Mouse (Mus musculus) layer of hippocampus, postnatal 25 days (tissue): ENCODE measurements around the gene Smim8. TPM values are rescaled to one million over a fixed set of nuclear protein-coding genes. Genes with fewer than 3 reads are reported as not detected.

Experiments
- DNase-seq, 2 experiments: peaks; one replicate each; pipeline ENCODE4 v3.0.0; 2022; ENCODE audit warnings: mixed read lengths in 2 of 2, low spot score in 1 of 2; ENCODE audit errors: extremely low spot score in 1 of 2
- total RNA-seq, 2 experiments: library from RNA; stranded (reverse); gene quantifications; 2 replicates each; pipeline ENCODE4 v1.2.3; 2021

Gene Smim8
- total RNA-seq, 2 experiments from 2014 or later, result 22.4 to 28.2 TPM

DNA sequence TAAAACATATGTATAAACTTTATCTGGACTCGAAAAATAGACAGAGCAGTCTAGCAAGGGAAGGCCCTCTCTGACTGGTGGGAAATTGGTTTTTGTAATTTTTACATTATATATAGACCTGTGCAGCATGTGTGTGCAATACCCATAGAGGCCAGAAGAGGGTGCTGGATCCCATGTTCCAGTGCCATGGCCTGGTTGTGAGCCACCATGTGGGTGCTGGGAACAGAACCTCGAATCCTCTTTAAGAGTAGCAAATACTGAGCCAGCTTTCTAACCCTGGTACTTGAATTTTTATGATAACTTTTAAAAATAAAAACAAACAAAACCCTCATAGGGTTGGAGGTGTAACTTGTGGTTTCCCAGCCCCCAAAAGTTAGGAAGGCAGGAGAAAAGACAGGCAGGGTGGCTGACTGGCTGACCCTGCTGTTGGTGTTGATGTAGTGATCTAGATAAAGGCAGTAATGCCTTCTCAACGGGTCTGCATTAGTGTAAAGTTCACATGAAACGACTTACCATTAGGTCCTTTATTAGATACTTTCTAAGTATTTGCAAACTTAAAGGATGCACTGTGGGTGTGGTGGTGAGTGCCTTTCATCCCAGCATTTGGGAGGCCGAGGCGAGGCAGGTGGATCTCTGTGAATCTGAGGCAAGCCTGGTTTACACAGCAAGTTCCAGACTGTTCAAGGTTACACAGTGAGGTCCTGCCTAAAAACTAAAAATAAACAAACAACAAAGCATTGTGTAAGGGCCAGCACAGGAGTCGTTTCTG is 57.9 kb downstream of the Smim8 start:
- no peak for DNase-seq

GRCm38 (mm10) chr4:34719421-34719820 is 58.8 kb downstream of the Smim8 start:
- no peak for DNase-seq

Other genes with a start within 250 kb of the Smim8 start
- gene Akirin2, start 227.5 kb downstream of the Smim8 start, total RNA-seq, result 10 to 100 TPM; 94.3 to 99.4 TPM
- 10 to 100 TPM; 44.9 to 60.9 TPM for gene Orc3, start 163.5 kb downstream of the Smim8 start, total RNA-seq
- gene Rars2, start 163.5 kb downstream of the Smim8 start, total RNA-seq, result 10 to 100 TPM; 22.6 to 33.8 TPM
- gene Slc35a1, start 91.0 kb downstream of the Smim8 start, total RNA-seq, result 10 to 100 TPM; 19.5 to 22.5 TPM
- gene Cfap206, start 48.2 kb downstream of the Smim8 start, total RNA-seq, result 1 to 10 TPM in 1 of 2 experiments, under 1 TPM in 1; 0.75 to 1.5 TPM
- gene Gm136, start 22.2 kb downstream of the Smim8 start, total RNA-seq, result not detected
- 10 to 100 TPM; 23.8 to 26.0 TPM for gene Zfp292, start 104.5 kb upstream of the Smim8 start, total RNA-seq
- not detected for gene Cga, start 115.4 kb upstream of the Smim8 start, total RNA-seq